Mouse (Mus musculus): ENCODE data around the gene Akr1d1. TPM values are rescaled to one million over a fixed set of nuclear protein-coding genes. Genes with fewer than 3 reads are reported as not detected.

Akr1d1 gene
- polyA plus RNA-seq, 1 experiment: not detected

- H3K4me1 ChIP-seq (ENCODE audit: control insufficient read depth, insufficient read depth, insufficient read length, low read length): no peaks in the 10 kb centered on the region
- H3K27ac ChIP-seq (ENCODE audit: insufficient read depth, low read depth, low read length): no peak overlapping the region
- 78% methylated on average over 1 of the region's 1 CpGs for WGBS
- no peak overlapping the region for H3K4me3 ChIP-seq (ENCODE audit: low read depth, low read length)
- no peak for TF ChIP-seq CTCF (IDR thresholded peaks at IDR 0.05; ENCODE audit: extremely low read depth, insufficient read length, insufficient replicate concordance, low read depth, low read length)
- TF ChIP-seq POLR2A (IDR thresholded peaks at IDR 0.05; ENCODE audit: low read depth, low read length): no peak
- no peaks in the 10 kb centered on the region for H3K27me3 ChIP-seq (ENCODE audit: control insufficient read depth, insufficient read depth, low read length)
- H3K36me3 ChIP-seq (ENCODE audit: control insufficient read depth, insufficient read depth, low read length): no peaks in the 10 kb centered on the region
Measured at GRCm38 (mm10) chr6:37496866-37497265, 33.1 kb upstream of the Akr1d1 start.

GRCm38 (mm10) chr6:37505588-37505987 is 24.4 kb upstream of the Akr1d1 start:
- H3K27me3 ChIP-seq (ENCODE audit: control insufficient read depth, insufficient read depth, low read length): no peaks in the 10 kb centered on the region
- H3K4me1 ChIP-seq (ENCODE audit: control insufficient read depth, insufficient read depth, insufficient read length, low read length): no peaks in the 10 kb centered on the region
- H3K4me3 ChIP-seq (ENCODE audit: low read depth, low read length): no peak overlapping the region
- TF ChIP-seq POLR2A (IDR thresholded peaks at IDR 0.05; ENCODE audit: low read depth, low read length) (no peak), CTCF (IDR thresholded peaks at IDR 0.05; ENCODE audit: extremely low read depth, insufficient read length, insufficient replicate concordance, low read depth, low read length) (no peak)
- 50% methylated on average over 2 of the region's 2 CpGs for WGBS
- no peak overlapping the region for H3K27ac ChIP-seq (ENCODE audit: insufficient read depth, low read depth, low read length)
- H3K36me3 ChIP-seq (ENCODE audit: control insufficient read depth, insufficient read depth, low read length): no peaks in the 10 kb centered on the region

GRCm38 (mm10) chr6:37506909-37507515 is 23.0 kb upstream of the Akr1d1 start:
- no peak overlapping the region for H3K27ac ChIP-seq (ENCODE audit: insufficient read depth, low read depth, low read length)
- no peaks in the 10 kb centered on the region for H3K36me3 ChIP-seq (ENCODE audit: control insufficient read depth, insufficient read depth, low read length)
- H3K4me1 ChIP-seq (ENCODE audit: control insufficient read depth, insufficient read depth, insufficient read length, low read length): no peaks in the 10 kb centered on the region
- TF ChIP-seq POLR2A (IDR thresholded peaks at IDR 0.05; ENCODE audit: low read depth, low read length): no peak
- no peak for TF ChIP-seq CTCF (IDR thresholded peaks at IDR 0.05; ENCODE audit: extremely low read depth, insufficient read length, insufficient replicate concordance, low read depth, low read length)
- 25% methylated on average over 3 of the region's 3 CpGs for WGBS
- H3K27me3 ChIP-seq (ENCODE audit: control insufficient read depth, insufficient read depth, low read length): no peaks in the 10 kb centered on the region
- H3K4me3 ChIP-seq (ENCODE audit: low read depth, low read length): no peak overlapping the region

GRCm38 (mm10) chr6:37510786-37511185 is 19.2 kb upstream of the Akr1d1 start:
- H3K36me3 ChIP-seq (ENCODE audit: control insufficient read depth, insufficient read depth, low read length): no peaks in the 10 kb centered on the region
- H3K4me3 ChIP-seq (ENCODE audit: low read depth, low read length): no peak overlapping the region
- TF ChIP-seq CTCF (IDR thresholded peaks at IDR 0.05; ENCODE audit: extremely low read depth, insufficient read length, insufficient replicate concordance, low read depth, low read length) (no peak), POLR2A (IDR thresholded peaks at IDR 0.05; ENCODE audit: low read depth, low read length) (no peak)
- H3K27ac ChIP-seq (ENCODE audit: insufficient read depth, low read depth, low read length): no peak overlapping the region
- H3K4me1 ChIP-seq (ENCODE audit: control insufficient read depth, insufficient read depth, insufficient read length, low read length): no peaks in the 10 kb centered on the region
- H3K27me3 ChIP-seq (ENCODE audit: control insufficient read depth, insufficient read depth, low read length): no peaks in the 10 kb centered on the region

- no peak for TF ChIP-seq CTCF (IDR thresholded peaks at IDR 0.05; ENCODE audit: extremely low read depth, insufficient read length, insufficient replicate concordance, low read depth, low read length)
- Histone ChIP-seq H3K27me3 (ENCODE audit: control insufficient read depth, insufficient read depth, low read length) (no peaks in the 10 kb centered on the region), H3K36me3 (ENCODE audit: control insufficient read depth, insufficient read depth, low read length) (no peaks in the 10 kb centered on the region), H3K4me3 (ENCODE audit: low read depth, low read length) (no peak overlapping the region), H3K27ac (ENCODE audit: insufficient read depth, low read depth, low read length) (no peak overlapping the region), H3K4me1 (ENCODE audit: control insufficient read depth, insufficient read depth, insufficient read length, low read length) (no peaks in the 10 kb centered on the region)
- whole genome bisulfite sequencing: 84% methylated on average over 13 of the region's 13 CpGs
Measured at GRCm38 (mm10) chr6:37520631-37521375, 9.2 kb upstream of the Akr1d1 start.

GRCm38 (mm10) chr6:37532036-37532435 is 2.1 kb downstream of the Akr1d1 start:
- H3K4me3 ChIP-seq (ENCODE audit: low read depth, low read length): no peak overlapping the region
- no peak for TF ChIP-seq CTCF (IDR thresholded peaks at IDR 0.05; ENCODE audit: extremely low read depth, insufficient read length, insufficient replicate concordance, low read depth, low read length)
- TF ChIP-seq POLR2A (IDR thresholded peaks at IDR 0.05; ENCODE audit: low read depth, low read length): no peak
- H3K36me3 ChIP-seq (ENCODE audit: control insufficient read depth, insufficient read depth, low read length): no peaks in the 10 kb centered on the region
- H3K27ac ChIP-seq (ENCODE audit: insufficient read depth, low read depth, low read length): no peak overlapping the region
- WGBS: 83% methylated on average over 3 of the region's 3 CpGs
- peaks cover 2% of the 10 kb centered on the region; the same call in 1 of the 2 replicates for H3K4me1 ChIP-seq (ENCODE audit: control insufficient read depth, insufficient read depth, insufficient read length, low read length)
- no peaks in the 10 kb centered on the region for H3K27me3 ChIP-seq (ENCODE audit: control insufficient read depth, insufficient read depth, low read length)

GRCm38 (mm10) chr6:37536831-37537230 is 6.9 kb downstream of the Akr1d1 start:
- WGBS: 82% methylated on average over 3 of the region's 3 CpGs
- H3K27ac ChIP-seq (ENCODE audit: insufficient read depth, low read depth, low read length): no peak overlapping the region
- H3K27me3 ChIP-seq (ENCODE audit: control insufficient read depth, insufficient read depth, low read length): no peaks in the 10 kb centered on the region
- TF ChIP-seq CTCF (IDR thresholded peaks at IDR 0.05; ENCODE audit: extremely low read depth, insufficient read length, insufficient replicate concordance, low read depth, low read length) (no peak), POLR2A (IDR thresholded peaks at IDR 0.05; ENCODE audit: low read depth, low read length) (no peak)
- no peaks in the 10 kb centered on the region for H3K36me3 ChIP-seq (ENCODE audit: control insufficient read depth, insufficient read depth, low read length)
- H3K4me1 ChIP-seq (ENCODE audit: control insufficient read depth, insufficient read depth, insufficient read length, low read length): peaks cover 5% of the 10 kb centered on the region; the same call in 1 of the 2 replicates
- no peak overlapping the region for H3K4me3 ChIP-seq (ENCODE audit: low read depth, low read length)

Data from small intestine, adult 2 months (tissue).